Mouse (Mus musculus) hindbrain, embryonic 12.5 days (tissue): ENCODE data around the gene Trpc5os. TPM values are rescaled to one million over a fixed set of nuclear protein-coding genes. Genes with fewer than 3 reads are reported as not detected.

Source experiments
- ATAC-seq: fragments of 200-750 bp; cut with Nextera tagmentation; 2 replicates; pipeline ENCODE4 v1.8.0; 2017; ENCODE audit warnings: moderate TSS enrichment; ENCODE audit not compliant: low FRiP score
- H3K27ac ChIP-seq: fragments of 300-500 bp; sonication (generic); 2 replicates; pipeline ENCODE4 v1.5.1; 2016; ENCODE audit warnings: mild to moderate bottlenecking
- H3K27me3 ChIP-seq: fragments of 300-500 bp; sonication (generic); 2 replicates; pipeline ENCODE4 v1.6.1; 2016; ENCODE audit warnings: mild to moderate bottlenecking
- H3K36me3 ChIP-seq: fragments of 300-500 bp; sonication (generic); 2 replicates; pipeline ENCODE4 v1.6.1; 2016; ENCODE audit warnings: mild to moderate bottlenecking
- H3K4me1 ChIP-seq: fragments of 300-500 bp; sonication (generic); 2 replicates; pipeline ENCODE4 v1.6.1; 2016
- H3K4me2 ChIP-seq: fragments of 300-500 bp; sonication (generic); replicated peaks from 2 replicates; pipeline ENCODE4 v1.6.1; 2016; ENCODE audit warnings: mild to moderate bottlenecking
- H3K4me3 ChIP-seq: fragments of 300-500 bp; sonication (generic); 2 replicates; pipeline ENCODE4 v1.5.1; 2016; ENCODE audit warnings: mild to moderate bottlenecking
- H3K9ac ChIP-seq: fragments of 300-500 bp; sonication (generic); 2 replicates; pipeline ENCODE4 v1.6.1; 2016; ENCODE audit warnings: mild to moderate bottlenecking, moderate library complexity
- H3K9me3 ChIP-seq: fragments of 300-500 bp; sonication (generic); replicated peaks from 2 replicates; pipeline ENCODE4 v1.6.1; 2016; ENCODE audit warnings: mild to moderate bottlenecking
- WGBS: fragments of 180-500 bp; shearing (Covaris S2); methylation state at CpG from one replicate; pipeline ENCODE4 v1.1.7; 2016; 5-methylcytosine and 5-hydroxymethylcytosine counted together
- polyA plus RNA-seq: library from polyadenylated mRNA; unstranded; fragments of >200 nt; fragmentation: Nextera tagmentation; extraction: Ambion mirVana; gene quantifications from 2 replicates; pipeline ENCODE4 v1.2.1, GENCODE M21; 2016

Gene Trpc5os
- polyA plus RNA-seq, result not detected in 2 replicates

DNA sequence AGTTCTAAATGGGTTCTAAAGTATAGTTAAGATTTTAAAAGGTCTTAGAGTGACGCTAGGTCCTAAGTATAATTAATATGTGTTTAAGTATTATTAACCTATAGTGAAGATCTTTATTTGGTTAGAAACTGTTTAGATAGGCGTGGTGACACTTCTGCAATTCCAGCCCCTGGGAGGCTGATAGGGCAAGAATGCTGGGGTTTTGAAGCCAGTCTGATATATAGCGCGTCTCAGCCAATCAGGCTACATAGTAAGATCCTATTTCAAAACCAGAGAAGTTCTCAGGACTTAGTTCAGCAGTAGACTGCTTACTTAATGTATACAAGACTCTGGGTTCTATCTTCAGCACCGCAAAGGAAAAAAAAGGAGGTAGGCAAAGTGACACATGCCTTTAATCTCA, at the start of gene Trpc5os:
Gene Trpc5os (plus strand): TSS at position 301 of the 400 bp plus-strand sequence.
- Histone ChIP-seq H3K36me3 (no peaks in the 10 kb centered on the region), H3K9me3 (no peaks in the 10 kb centered on the region), H3K4me1 (no peaks in the 10 kb centered on the region), H3K4me2 (no peak within 1 kb of the TSS), H3K4me3 (no peak within 1 kb of the TSS), H3K27ac (no peak within 1 kb of the TSS), H3K27me3 (no peaks in the 10 kb centered on the region), H3K9ac (no peak within 1 kb of the TSS)
- ATAC-seq, result no peak
- WGBS, result 90% methylated on average over 5 of the region's 5 CpGs

DNA sequence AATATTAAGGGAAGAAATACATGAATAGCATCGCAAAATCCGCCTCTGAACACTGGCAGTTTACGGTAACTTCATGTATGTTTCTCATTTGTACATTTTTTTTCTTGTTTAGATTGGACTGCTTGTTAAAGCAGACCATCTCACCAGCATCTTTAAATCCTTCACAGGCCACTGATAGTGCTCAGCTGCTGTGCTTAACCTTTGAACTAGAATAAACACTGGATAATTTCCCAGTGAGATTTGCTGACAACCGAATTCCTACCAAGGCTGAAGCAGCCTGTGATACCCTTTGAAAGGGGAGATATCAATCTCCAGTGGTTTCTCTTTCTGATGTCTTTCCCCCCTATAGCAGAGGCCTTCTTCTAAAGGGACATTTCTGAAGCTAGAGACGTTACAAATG, 48.3 kb upstream of the Trpc5os start:
- H3K27me3 ChIP-seq, result no peaks in the 10 kb centered on the region
- no peaks in the 10 kb centered on the region for H3K4me1 ChIP-seq
- H3K36me3 ChIP-seq, result no peaks in the 10 kb centered on the region
- H3K9me3 ChIP-seq, result no peaks in the 10 kb centered on the region
- no peak for ATAC-seq
- no peak overlapping the region for H3K4me3 ChIP-seq
- H3K27ac ChIP-seq, result no peak overlapping the region
- 73% methylated on average over 5 of the region's 5 CpGs for WGBS
- H3K4me2 ChIP-seq, result no peak overlapping the region
- H3K9ac ChIP-seq, result no peak overlapping the region

DNA sequence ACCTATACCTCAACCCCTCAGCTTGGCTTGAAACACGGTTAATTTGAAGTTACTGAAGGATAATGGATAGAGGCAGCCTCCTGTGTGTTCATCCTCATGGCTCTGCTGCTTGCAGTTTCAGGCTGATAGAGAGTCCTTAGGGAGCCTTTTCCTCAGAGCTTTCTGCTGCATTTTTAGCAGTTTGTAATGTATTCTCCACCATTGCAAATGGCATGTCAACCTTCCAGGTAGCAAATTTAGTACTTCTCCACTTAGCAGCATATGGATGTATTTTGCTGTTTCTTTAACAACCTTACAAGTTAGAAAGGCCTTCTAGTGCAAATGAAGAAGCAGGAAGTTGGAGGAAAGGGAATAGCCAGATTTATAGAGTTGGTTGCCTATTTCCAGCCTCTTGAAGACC, 36.1 kb upstream of the Trpc5os start:
- H3K27ac ChIP-seq, result no peak overlapping the region
- no peak overlapping the region for H3K4me3 ChIP-seq
- no peak for ATAC-seq
- no peaks in the 10 kb centered on the region for H3K4me1 ChIP-seq
- H3K36me3 ChIP-seq, result no peaks in the 10 kb centered on the region
- no peak overlapping the region for H3K4me2 ChIP-seq
- H3K27me3 ChIP-seq, result no peaks in the 10 kb centered on the region
- 65% methylated on average over 1 of the region's 1 CpGs for WGBS
- no peak overlapping the region for H3K9ac ChIP-seq
- H3K9me3 ChIP-seq, result no peaks in the 10 kb centered on the region

DNA sequence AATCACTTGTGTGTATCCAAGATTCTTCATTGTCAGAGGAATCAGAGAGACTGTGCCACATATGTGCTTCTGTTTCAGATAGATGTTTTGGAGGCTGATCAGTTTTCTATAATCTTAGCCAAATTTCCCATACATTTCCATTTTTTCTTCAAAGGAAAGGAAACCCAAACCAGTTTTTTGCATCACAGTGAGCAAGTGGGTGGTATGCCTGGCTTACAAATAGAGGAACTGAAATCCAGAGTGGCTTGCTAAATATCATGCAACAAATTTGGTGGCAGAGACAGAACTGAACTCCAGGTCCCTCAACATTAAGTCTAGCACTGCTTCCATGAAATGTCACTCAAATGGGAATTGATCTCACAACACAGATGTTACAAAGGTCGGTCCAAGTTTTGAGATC, 35.3 kb upstream of the Trpc5os start:
- H3K36me3 ChIP-seq, result no peaks in the 10 kb centered on the region
- no peak overlapping the region for H3K9ac ChIP-seq
- no peak for ATAC-seq
- H3K9me3 ChIP-seq, result no peaks in the 10 kb centered on the region
- H3K4me1 ChIP-seq, result no peaks in the 10 kb centered on the region
- 96% methylated on average over 1 of the region's 1 CpGs for WGBS
- H3K4me2 ChIP-seq, result no peak overlapping the region
- no peak overlapping the region for H3K27ac ChIP-seq
- no peak overlapping the region for H3K4me3 ChIP-seq
- no peaks in the 10 kb centered on the region for H3K27me3 ChIP-seq

DNA sequence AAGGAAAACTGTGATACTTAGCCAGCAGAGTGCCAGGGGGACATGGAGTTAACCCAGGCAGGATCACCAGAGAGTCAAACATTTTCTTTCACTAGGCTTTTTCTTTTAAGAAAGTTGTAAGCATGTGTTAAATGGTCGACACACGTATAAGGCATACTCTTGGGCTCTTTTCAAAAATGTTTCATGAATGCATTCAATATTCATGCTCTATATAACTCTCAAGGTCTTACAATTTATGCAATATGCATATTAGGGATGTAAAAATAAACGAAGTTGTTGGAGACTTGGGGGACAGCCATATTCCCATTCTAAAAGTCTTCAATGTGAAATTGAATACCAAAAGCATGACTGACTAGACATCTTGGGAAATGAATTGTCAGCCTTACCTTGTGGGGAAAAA, 32.5 kb upstream of the Trpc5os start:
- H3K36me3 ChIP-seq, result no peaks in the 10 kb centered on the region
- no peaks in the 10 kb centered on the region for H3K27me3 ChIP-seq
- no peaks in the 10 kb centered on the region for H3K9me3 ChIP-seq
- no peak for ATAC-seq
- 83% methylated on average over 3 of the region's 3 CpGs for WGBS
- no peak overlapping the region for H3K4me3 ChIP-seq
- no peak overlapping the region for H3K9ac ChIP-seq
- no peaks in the 10 kb centered on the region for H3K4me1 ChIP-seq
- H3K27ac ChIP-seq, result no peak overlapping the region
- H3K4me2 ChIP-seq, result no peak overlapping the region

DNA sequence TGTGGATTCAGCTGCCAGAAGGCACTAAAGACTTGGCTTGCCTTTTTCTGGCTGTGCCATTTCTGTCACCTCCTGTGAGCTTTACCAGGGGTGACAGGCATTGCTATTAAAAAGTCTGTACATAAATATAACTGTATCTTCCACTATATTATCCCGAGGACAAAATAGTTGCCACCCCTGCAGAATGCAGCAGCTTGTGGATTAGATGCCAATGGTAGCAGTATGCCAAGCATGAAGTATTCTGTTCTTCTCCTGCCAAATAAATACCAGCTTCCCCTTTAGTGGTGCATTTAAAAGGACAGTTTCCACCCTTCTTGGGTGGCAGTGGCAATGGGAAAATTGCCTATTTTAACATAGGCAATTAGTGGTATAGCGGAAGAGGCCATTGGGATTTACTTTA, 8.0 kb downstream of the Trpc5os start:
- Histone ChIP-seq H3K9me3 (no peaks in the 10 kb centered on the region), H3K4me1 (no peaks in the 10 kb centered on the region), H3K4me3 (no peak overlapping the region), H3K36me3 (no peaks in the 10 kb centered on the region), H3K4me2 (no peak overlapping the region), H3K27ac (no peak overlapping the region), H3K27me3 (0 out of 2 replicates have a peak, but pooled peaks cover 4% of the 10 kb centered on the region), H3K9ac (no peak overlapping the region)
- WGBS, result 88% methylated on average over 2 of the region's 2 CpGs
- ATAC-seq, result no peak

DNA sequence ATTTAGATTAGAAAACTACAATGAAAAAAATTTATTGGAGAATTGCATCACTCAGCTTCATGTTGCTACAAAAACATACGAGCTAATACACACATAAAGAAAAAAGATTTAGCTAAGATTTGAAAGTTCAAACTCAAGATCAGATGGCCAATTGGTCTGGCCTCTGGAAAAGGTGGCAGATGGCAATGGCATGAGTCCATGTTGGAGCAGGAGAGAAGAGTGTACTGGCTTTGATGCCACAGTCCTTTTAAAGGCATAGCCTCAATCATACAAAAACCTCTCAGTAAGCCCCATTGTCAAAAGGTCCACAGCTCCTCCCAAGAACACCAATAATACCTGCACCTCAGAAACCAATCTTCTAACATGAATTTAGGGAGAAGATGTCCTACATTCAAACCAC, 35.0 kb downstream of the Trpc5os start:
- H3K4me2 ChIP-seq, result no peak overlapping the region
- H3K9ac ChIP-seq, result no peak overlapping the region
- no peaks in the 10 kb centered on the region for H3K36me3 ChIP-seq
- ATAC-seq, result no peak
- no peak overlapping the region for H3K4me3 ChIP-seq
- WGBS, result 65% methylated on average over 1 of the region's 1 CpGs
- no peak overlapping the region for H3K27ac ChIP-seq
- H3K27me3 ChIP-seq, result no peaks in the 10 kb centered on the region
- no peaks in the 10 kb centered on the region for H3K9me3 ChIP-seq
- no peaks in the 10 kb centered on the region for H3K4me1 ChIP-seq

DNA sequence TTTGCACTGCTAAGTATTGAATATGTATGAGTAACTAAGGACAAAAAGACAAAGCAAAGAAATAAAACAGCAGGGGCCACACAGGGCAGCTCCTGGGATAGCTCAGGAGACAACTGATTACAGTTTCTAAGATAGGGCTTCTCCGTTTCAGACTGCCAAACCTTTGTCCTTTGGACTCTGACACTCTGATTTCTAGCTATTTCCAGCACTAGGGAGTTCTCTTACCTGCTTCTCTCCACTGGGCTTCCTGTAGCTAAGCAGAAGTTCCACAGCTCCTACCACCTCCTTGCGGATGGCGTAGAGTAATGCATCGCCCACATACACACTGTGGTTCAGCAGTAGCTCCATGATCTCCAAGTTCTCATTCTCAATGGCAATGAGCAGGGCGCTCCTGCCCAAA, 66.9 kb downstream of the Trpc5os start:
- 78% methylated on average over 5 of the region's 5 CpGs for WGBS

DNA sequence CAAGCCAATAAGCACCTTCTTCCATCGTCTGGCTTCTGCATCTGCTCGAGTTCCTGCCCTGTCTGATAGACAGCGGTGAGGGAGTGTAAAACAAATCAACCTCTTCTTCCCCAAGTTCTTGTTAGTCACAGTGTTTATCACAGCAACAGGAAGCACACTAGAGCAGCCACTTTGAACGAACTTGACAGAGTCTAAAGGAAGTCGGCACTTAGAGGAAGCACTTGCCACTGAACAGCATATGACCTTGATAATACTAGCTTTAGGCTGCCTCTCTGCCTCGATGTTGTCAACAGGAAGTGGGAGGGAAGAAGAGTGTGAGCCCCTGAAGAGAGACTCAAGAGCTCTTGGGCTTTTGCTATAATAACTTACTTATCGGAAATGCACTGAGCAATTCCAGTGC, 69.7 kb downstream of the Trpc5os start:
- Histone ChIP-seq H3K4me2 (no peak overlapping the region), H3K9ac (no peak overlapping the region), H3K4me1 (no peaks in the 10 kb centered on the region), H3K9me3 (no peaks in the 10 kb centered on the region), H3K27ac (no peak overlapping the region), H3K27me3 (no peaks in the 10 kb centered on the region), H3K4me3 (no peak overlapping the region), H3K36me3 (no peaks in the 10 kb centered on the region)
- ATAC-seq, result no peak
- 79% methylated on average over 7 of the region's 7 CpGs for WGBS

More for the DNA sequence above, 66.9 kb downstream of the Trpc5os start:
- Histone ChIP-seq H3K27ac (no peak overlapping the region), H3K27me3 (no peaks in the 10 kb centered on the region), H3K9ac (no peak overlapping the region), H3K4me1 (no peaks in the 10 kb centered on the region), H3K4me3 (no peak overlapping the region), H3K9me3 (no peaks in the 10 kb centered on the region), H3K36me3 (no peaks in the 10 kb centered on the region), H3K4me2 (no peak overlapping the region)
- no peak for ATAC-seq

Other genes starting within 250 kb of the Trpc5os start
- gene Alg13, start 138.8 kb upstream of the Trpc5os start, polyA plus RNA-seq, result 17.2 and 21.9 TPM in 2 replicates
- 0.48 and 0.56 TPM in 2 replicates for gene Trpc5, start 231.6 kb downstream of the Trpc5os start, polyA plus RNA-seq
- 0.34 and 0.57 TPM in 2 replicates for gene Rtl4, start 232.3 kb downstream of the Trpc5os start, polyA plus RNA-seq